Mouse (Mus musculus) lung, adult 2 months (tissue): ENCODE results near the gene Bcl11b.

Source experiments
- CTCF ChIP-seq: fragments of 200-500 bp; IDR thresholded peaks from 2 replicates; pipeline ENCODE4 v1.5.1; 2011; ENCODE audit warnings: mild to moderate bottlenecking, low read length, control low read depth; ENCODE audit not compliant: insufficient read depth
- POLR2A ChIP-seq: fragments of 200-500 bp; IDR thresholded peaks from 2 replicates; pipeline ENCODE4 v1.6.1; 2011; ENCODE audit warnings: low read depth, mild to moderate bottlenecking, control low read depth, low read length, borderline replicate concordance; ENCODE audit errors: extremely low read depth

GRCm38 (mm10) chr12:107975479-107975896, 27.9 kb downstream of the Bcl11b start:
- TF ChIP-seq CTCF: no peak
- TF ChIP-seq POLR2A: no peak
